Mouse (Mus musculus) neutrophil, adult 5-6 weeks (primary cell): ENCODE data around the gene Pimreg. TPM values are rescaled to one million over a fixed set of nuclear protein-coding genes. Genes with fewer than 3 reads are reported as not detected.

Experiments used
- ATAC-seq: fragments of 151-379, 151-347 bp; 2 replicates; pipeline ENCODE4 v1.8.0; 2017; ENCODE audit warnings: mild to moderate bottlenecking, moderate TSS enrichment; ENCODE audit not compliant: insufficient number of reproducible peaks, poor library complexity, low FRiP score, severe bottlenecking; ENCODE audit errors: extremely low read depth
- total RNA-seq: library from RNA; stranded (forward); fragments of 200-1000 nt; gene quantifications from 2 replicates; pipeline ENCODE4 v1.2.3, GENCODE M21; 2017

Pimreg gene
- not detected in 2 replicates for total RNA-seq

GRCm38 (mm10) chr11:72041768-72042607, at the start of gene Pimreg:
Gene Pimreg (plus strand): TSS chr11:72042032.
- peak; percentile 56 for ATAC-seq

GRCm38 (mm10) chr11:71992438-71992837, 49.4 kb upstream of the Pimreg start:
- ATAC-seq: no peak

GRCm38 (mm10) chr11:71995968-71996511, 45.8 kb upstream of the Pimreg start:
- ATAC-seq: no peak

GRCm38 (mm10) chr11:71996805-71997204, 45.0 kb upstream of the Pimreg start:
- no peak for ATAC-seq

GRCm38 (mm10) chr11:72000194-72000593, 41.6 kb upstream of the Pimreg start:
- no peak for ATAC-seq

GRCm38 (mm10) chr11:72002138-72002853, 39.5 kb upstream of the Pimreg start:
- ATAC-seq: no peak

GRCm38 (mm10) chr11:72003171-72003570, 38.7 kb upstream of the Pimreg start:
- no peak for ATAC-seq

GRCm38 (mm10) chr11:72005547-72005946, 36.3 kb upstream of the Pimreg start:
- ATAC-seq: no peak

GRCm38 (mm10) chr11:72010367-72010766, 31.5 kb upstream of the Pimreg start:
- ATAC-seq: no peak

- ATAC-seq: no peak
These were observed 30.7 kb upstream of the Pimreg start for GRCm38 (mm10) chr11:72010940-72011722.

GRCm38 (mm10) chr11:72011955-72012354, 29.9 kb upstream of the Pimreg start:
- ATAC-seq: no peak

- ATAC-seq: no peak
These were observed 27.2 kb upstream of the Pimreg start for GRCm38 (mm10) chr11:72014674-72015073.

- ATAC-seq: no peak
These were observed 25.1 kb upstream of the Pimreg start for GRCm38 (mm10) chr11:72016518-72017252.

GRCm38 (mm10) chr11:72017253-72017601, 24.6 kb upstream of the Pimreg start:
- no peak for ATAC-seq

- ATAC-seq: no peak
These were observed 20.8 kb upstream of the Pimreg start for GRCm38 (mm10) chr11:72021015-72021414.

- ATAC-seq: no peak
These were observed 19.0 kb upstream of the Pimreg start for GRCm38 (mm10) chr11:72022827-72023226.

GRCm38 (mm10) chr11:72023581-72023980, 18.3 kb upstream of the Pimreg start:
- ATAC-seq: no peak

GRCm38 (mm10) chr11:72024193-72024781, 17.5 kb upstream of the Pimreg start:
- peak; percentile 42; the same call in 1 of the 2 replicates for ATAC-seq
